Mouse (Mus musculus): ENCODE results near the gene Elf2.

DNA sequence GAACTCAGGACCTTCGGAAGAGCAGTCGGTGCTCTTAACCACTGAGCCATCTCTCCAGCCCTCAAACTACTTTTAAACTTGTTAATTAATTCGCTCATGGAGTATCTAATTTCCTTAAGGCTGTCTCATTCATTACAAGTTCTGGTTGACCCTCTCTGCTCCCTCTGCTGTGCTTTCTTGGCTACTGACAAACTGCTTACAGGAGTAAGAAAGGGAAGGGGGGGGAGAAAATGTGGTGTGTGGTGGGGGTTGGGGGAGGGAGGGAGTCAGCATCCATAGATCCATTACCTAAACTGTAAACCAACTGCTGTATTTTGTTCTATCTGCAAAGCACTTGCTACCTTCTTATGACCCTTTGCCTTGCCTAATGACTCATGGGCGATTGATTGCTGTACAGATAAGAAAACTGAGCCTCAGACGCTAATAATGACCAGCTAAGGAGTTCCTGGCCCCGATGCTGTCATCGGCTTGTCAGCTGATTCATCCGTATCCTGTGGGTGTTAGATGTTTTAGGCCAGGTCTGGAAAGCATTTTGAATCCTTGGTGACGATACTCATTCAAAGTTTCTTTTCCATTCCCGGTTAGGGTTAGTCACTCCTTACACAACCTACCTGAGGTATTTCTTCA lies 117.5 kb downstream of the Elf2 start:
- no peak for TF ChIP-seq POLR2A (IDR thresholded peaks at IDR 0.05; ENCODE audit: insufficient read length, low read depth)
- TF ChIP-seq TCF12 (IDR thresholded peaks at IDR 0.05; ENCODE audit: insufficient read depth, poor library complexity, severe bottlenecking): no peak
- TF ChIP-seq MAX (IDR thresholded peaks at IDR 0.05; ENCODE audit: low read depth): no peak
- TF ChIP-seq USF1 (IDR thresholded peaks at IDR 0.05; ENCODE audit: low read depth): no peak
- no peak for TF ChIP-seq TCF3 (IDR thresholded peaks at IDR 0.05; ENCODE audit: insufficient read length, low read depth)
- no peak for TF ChIP-seq CEBPB (IDR thresholded peaks at IDR 0.05; ENCODE audit: insufficient read depth, poor library complexity, severe bottlenecking)
- no peak for TF ChIP-seq MYOG (IDR thresholded peaks at IDR 0.05; ENCODE audit: control insufficient read depth in 1 of 3, insufficient read depth in 1 of 3, insufficient read length in 2 of 3, low read depth in 2 of 3)
- no peak for TF ChIP-seq MYOD1 (IDR thresholded peaks at IDR 0.05; ENCODE audit: control insufficient read depth in 1 of 3, insufficient read length in 2 of 3, low read depth in 2 of 3)
- TF ChIP-seq E2F4 (IDR thresholded peaks at IDR 0.05; ENCODE audit: insufficient read depth): no peak
